Mouse (Mus musculus) bone marrow, adult 2 months (tissue): ENCODE data around the gene Gpr61. TPM values are rescaled to one million over a fixed set of nuclear protein-coding genes. Genes with fewer than 3 reads are reported as not detected.
A peak's percentile ranks its signal among the peaks of the same experiment; 100 is the strongest.

Source experiments
- H3K27ac ChIP-seq: fragments of 200-500 bp; 2 replicates; pipeline ENCODE4 v1.5.1; 2012; ENCODE audit warnings: low read depth, mild to moderate bottlenecking, control low read depth, inconsistent platforms, low read length; ENCODE audit not compliant: control insufficient read depth, poor library complexity, insufficient read depth
- H3K4me1 ChIP-seq: fragments of 200-500 bp; 2 replicates; pipeline ENCODE4 v1.6.1; 2011; ENCODE audit warnings: low read length; ENCODE audit not compliant: control insufficient read depth, insufficient read depth
- H3K4me3 ChIP-seq: fragments of 200-500 bp; replicated peaks from 2 replicates; pipeline ENCODE3; 2011; ENCODE audit warnings: mild to moderate bottlenecking, low read depth, low read length, control low read depth; ENCODE audit not compliant: control insufficient read depth
- CTCF ChIP-seq: fragments of 200-500 bp; IDR thresholded peaks from 2 replicates; pipeline ENCODE4 v1.5.1; 2011; ENCODE audit warnings: low read length, control low read depth; ENCODE audit not compliant: control insufficient read depth, insufficient read depth
- POLR2A ChIP-seq: fragments of 200-500 bp; IDR thresholded peaks from 2 replicates; pipeline ENCODE4 v1.6.1; 2011; ENCODE audit warnings: low read depth, mild to moderate bottlenecking, control low read depth, low read length, borderline replicate concordance; ENCODE audit not compliant: control insufficient read depth
- WGBS: fragments of 180-500 bp; shearing (Covaris S2); methylation state at CpG from one replicate; pipeline ENCODE4 v1.1.7; 2018; 5-methylcytosine and 5-hydroxymethylcytosine counted together
- polyA plus RNA-seq: library from polyadenylated mRNA; stranded (reverse); fragments of >200 nt; gene quantifications from 2 replicates; pipeline ENCODE4 v1.2.4, GENCODE M21; 2011; ENCODE audit warnings: low replicate concordance; ENCODE audit not compliant: missing spikeins, insufficient read depth, insufficient read length

Gpr61 gene
- polyA plus RNA-seq, 1 experiment, result not detected

DNA sequence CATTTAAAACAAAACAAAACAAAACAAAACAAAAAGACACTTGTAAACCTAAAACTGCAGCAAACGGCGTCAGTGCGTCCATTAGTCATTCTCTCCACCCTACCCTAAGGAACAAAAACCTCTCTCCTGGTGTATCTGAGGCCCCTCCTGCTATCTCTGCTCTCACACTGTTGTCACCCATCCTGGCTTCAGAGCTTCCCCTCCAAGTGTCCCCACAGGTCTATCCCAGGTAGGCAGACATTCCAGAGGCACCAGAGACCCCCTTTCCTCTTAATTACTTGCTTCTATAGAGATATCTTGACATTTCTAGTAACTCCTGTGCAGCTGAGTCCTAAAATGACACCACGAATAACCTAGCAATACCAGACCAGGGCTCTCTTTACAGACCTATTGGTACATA is 25.3 kb downstream of the Gpr61 start:
- TF ChIP-seq CTCF (no peak), POLR2A (no peak)
- no peak overlapping the region for H3K4me3 ChIP-seq
- no peak overlapping the region for H3K27ac ChIP-seq
- WGBS, result 75% methylated on average over 4 of the region's 4 CpGs
- peaks cover 8% of the 10 kb centered on the region for H3K4me1 ChIP-seq

- WGBS, result 71% methylated on average over 5 of the region's 5 CpGs
- no peak for TF ChIP-seq CTCF
- no peak for TF ChIP-seq POLR2A
- H3K27ac ChIP-seq, result peak overlapping the region; percentile 33; the same call in 1 of the 2 replicates
- H3K4me3 ChIP-seq, result no peak overlapping the region
- H3K4me1 ChIP-seq, result peaks cover 8% of the 10 kb centered on the region
Observed at GRCm38 (mm10) chr3:108128520-108128919, 26.2 kb downstream of the Gpr61 start.

DNA sequence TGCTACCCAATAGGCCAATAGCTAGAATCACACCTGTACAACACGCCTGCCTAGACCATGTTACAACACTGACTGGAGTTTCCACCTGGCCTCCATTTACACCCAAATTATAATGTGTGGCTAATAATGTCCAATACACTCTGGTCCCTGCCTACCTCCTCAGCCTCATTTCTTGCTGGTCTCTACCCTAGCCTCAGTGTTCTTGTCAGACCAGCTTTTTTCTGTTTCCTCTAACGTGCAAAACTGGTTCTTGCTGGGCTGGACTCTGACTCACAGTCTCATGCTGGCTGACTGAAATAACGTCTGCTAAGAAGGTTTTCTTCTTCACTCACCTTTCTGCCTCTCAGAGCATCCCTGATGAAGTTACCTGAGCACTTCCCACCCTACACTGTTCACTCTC is 28.4 kb downstream of the Gpr61 start:
- no peak for TF ChIP-seq CTCF
- no peak for TF ChIP-seq POLR2A
- no peak overlapping the region for H3K27ac ChIP-seq
- WGBS, result 80% methylated on average over 3 of the region's 3 CpGs
- H3K4me3 ChIP-seq, result no peak overlapping the region
- H3K4me1 ChIP-seq, result peaks cover 2% of the 10 kb centered on the region

- TF ChIP-seq POLR2A, result no peak
- TF ChIP-seq CTCF, result no peak
- H3K4me3 ChIP-seq, result no peak overlapping the region
- H3K27ac ChIP-seq, result no peak overlapping the region
- no peaks in the 10 kb centered on the region; the same call in none of the 2 replicates for H3K4me1 ChIP-seq
- WGBS, result 41% methylated on average over 1 of the region's 1 CpGs
Observed at GRCm38 (mm10) chr3:108124131-108124530, 30.6 kb downstream of the Gpr61 start.

GRCm38 (mm10) chr3:108123242-108123641 is 31.4 kb downstream of the Gpr61 start:
- WGBS, result 65% methylated on average over 5 of the region's 5 CpGs
- TF ChIP-seq CTCF (no peak), POLR2A (no peak)
- H3K4me3 ChIP-seq, result no peak overlapping the region

DNA sequence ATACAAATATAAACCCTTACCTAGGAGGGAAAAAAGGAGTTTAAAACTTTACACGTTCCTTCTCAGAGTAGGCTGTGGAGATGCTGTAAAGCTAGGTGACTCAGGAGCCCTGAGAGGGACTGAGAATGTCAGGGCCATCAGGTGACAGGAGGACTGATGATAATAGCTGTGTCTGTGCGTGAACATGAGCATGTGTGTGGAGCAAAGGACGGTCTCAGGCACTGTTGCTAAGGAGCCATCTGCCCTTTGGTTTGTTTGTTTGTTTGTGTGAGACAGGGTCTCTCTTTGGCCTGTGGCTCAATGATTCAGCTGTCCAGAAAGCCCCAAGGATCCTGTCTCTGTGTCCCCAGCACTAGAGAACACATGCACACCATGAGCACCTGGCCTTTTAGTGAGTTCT is 33.6 kb downstream of the Gpr61 start:
- H3K27ac ChIP-seq, result no peak overlapping the region
- WGBS, result 91% methylated on average over 3 of the region's 3 CpGs

More at GRCm38 (mm10) chr3:108123242-108123641, 31.4 kb downstream of the Gpr61 start:
- Histone ChIP-seq H3K4me1 (no peaks in the 10 kb centered on the region; the same call in 1 of the 2 replicates), H3K27ac (no peak overlapping the region)

DNA sequence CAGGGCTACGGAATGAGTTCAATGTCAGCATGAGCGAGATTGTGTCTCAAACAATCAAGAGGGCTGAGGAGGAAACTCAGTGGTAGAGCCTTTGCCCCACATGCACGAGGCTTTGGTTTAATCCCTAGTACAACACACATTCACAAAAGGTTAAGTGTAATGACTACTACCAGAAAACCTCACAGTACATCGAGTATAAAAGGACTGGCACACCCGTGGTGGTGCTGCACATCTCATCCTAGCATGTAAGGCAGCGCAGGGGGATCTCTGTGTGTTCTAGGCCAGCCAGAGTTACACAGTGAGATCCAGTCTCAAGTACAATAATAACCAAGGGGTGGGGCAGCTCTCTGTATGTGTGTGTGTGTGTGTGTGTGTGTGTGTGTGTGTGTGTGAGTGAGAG is 37.2 kb downstream of the Gpr61 start:
- TF ChIP-seq CTCF (no peak), POLR2A (no peak)
- no peaks in the 10 kb centered on the region; the same call in 1 of the 2 replicates for H3K4me1 ChIP-seq
- H3K27ac ChIP-seq, result no peak overlapping the region
- H3K4me3 ChIP-seq, result no peak overlapping the region
- 89% methylated on average over 6 of the region's 6 CpGs for WGBS

More for the DNA sequence above, 33.6 kb downstream of the Gpr61 start:
- TF ChIP-seq CTCF (no peak), POLR2A (no peak)
- Histone ChIP-seq H3K4me3 (no peak overlapping the region), H3K4me1 (no peaks in the 10 kb centered on the region; the same call in 1 of the 2 replicates)

DNA sequence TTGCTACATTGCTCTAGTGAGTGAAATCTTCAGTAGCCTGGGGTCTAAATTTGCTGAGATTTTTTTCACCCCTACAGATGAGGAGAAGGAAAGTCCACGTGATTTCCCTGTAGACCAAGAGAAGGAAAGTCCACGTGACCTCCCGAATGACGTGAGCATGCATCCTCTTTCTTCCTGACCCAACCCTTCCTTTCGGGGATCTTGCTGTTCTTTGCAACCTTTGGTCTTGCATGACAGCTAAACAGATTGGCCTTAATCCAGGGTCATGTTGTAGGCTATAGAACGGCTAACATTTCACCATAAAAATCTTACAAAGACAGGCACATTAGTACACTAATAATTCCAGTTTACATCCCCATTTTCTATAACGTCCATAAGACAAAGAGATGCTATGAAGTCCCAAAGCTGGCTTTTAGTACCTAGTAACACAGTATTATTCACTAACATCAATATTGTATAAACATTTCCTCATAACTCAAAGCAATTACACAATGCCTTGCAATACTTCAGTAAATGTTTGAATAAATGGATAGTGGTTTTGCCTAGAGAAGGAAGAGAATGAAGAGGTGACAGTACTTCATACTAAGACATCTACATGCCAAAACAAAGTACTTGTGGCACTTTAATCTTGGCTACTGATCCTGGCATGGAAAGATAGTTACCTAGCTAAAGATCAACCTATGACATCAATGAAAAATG is 40.9 kb downstream of the Gpr61 start:
- no peaks in the 10 kb centered on the region; the same call in 1 of the 2 replicates for H3K4me1 ChIP-seq
- no peak for TF ChIP-seq POLR2A
- TF ChIP-seq CTCF, result no peak
- 60% methylated on average over 7 of the region's 7 CpGs for WGBS
- no peak overlapping the region for H3K27ac ChIP-seq
- no peak overlapping the region for H3K4me3 ChIP-seq

DNA sequence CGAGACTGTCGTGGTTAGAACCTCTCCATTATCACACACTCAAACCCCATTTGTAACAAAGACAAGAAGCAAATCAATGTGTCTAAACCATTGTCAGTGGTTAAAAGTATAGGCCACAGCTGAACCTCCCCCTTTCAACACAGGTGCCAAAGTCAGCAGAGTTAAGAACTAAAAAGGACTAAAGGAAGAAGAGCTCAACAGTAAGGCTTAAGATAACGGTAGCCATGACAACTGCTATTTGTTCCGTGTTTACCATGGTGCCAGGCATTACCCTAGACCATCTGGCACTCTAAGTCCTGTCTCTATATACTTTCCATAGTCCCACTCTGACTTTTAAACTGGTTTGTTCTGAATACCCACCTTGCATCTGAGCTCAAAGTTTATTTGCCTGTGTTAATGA is 42.0 kb downstream of the Gpr61 start:
- no peaks in the 10 kb centered on the region; the same call in 1 of the 2 replicates for H3K4me1 ChIP-seq
- no peak for TF ChIP-seq CTCF
- TF ChIP-seq POLR2A, result no peak
- H3K4me3 ChIP-seq, result no peak overlapping the region
- H3K27ac ChIP-seq, result no peak overlapping the region
- WGBS, result 73% methylated on average over 4 of the region's 4 CpGs

- H3K4me3 ChIP-seq, result no peak overlapping the region
- H3K27ac ChIP-seq, result no peak overlapping the region
- no peak for TF ChIP-seq CTCF
- TF ChIP-seq POLR2A, result no peak
- no peaks in the 10 kb centered on the region; the same call in 1 of the 2 replicates for H3K4me1 ChIP-seq
- 76% methylated on average over 7 of the region's 7 CpGs for WGBS
Observed at GRCm38 (mm10) chr3:108112246-108112645, 42.4 kb downstream of the Gpr61 start.
